Mouse (Mus musculus) bone marrow, adult 2 months (tissue): ENCODE results near the gene Ubxn6. TPM values are rescaled to one million over a fixed set of nuclear protein-coding genes. Genes with fewer than 3 reads are reported as not detected.

Source experiments
- H3K27ac ChIP-seq: fragments of 200-500 bp; 2 replicates; pipeline ENCODE4 v1.5.1; 2012; ENCODE audit warnings: low read depth, mild to moderate bottlenecking, control low read depth, inconsistent platforms, low read length; ENCODE audit not compliant: control insufficient read depth, poor library complexity, insufficient read depth
- H3K4me1 ChIP-seq: fragments of 200-500 bp; 2 replicates; pipeline ENCODE4 v1.6.1; 2011; ENCODE audit warnings: low read length; ENCODE audit not compliant: control insufficient read depth, insufficient read depth
- H3K4me3 ChIP-seq: fragments of 200-500 bp; replicated peaks from 2 replicates; pipeline ENCODE3; 2011; ENCODE audit warnings: mild to moderate bottlenecking, low read depth, low read length, control low read depth; ENCODE audit not compliant: control insufficient read depth
- CTCF ChIP-seq: fragments of 200-500 bp; IDR thresholded peaks from 2 replicates; pipeline ENCODE4 v1.5.1; 2011; ENCODE audit warnings: low read length, control low read depth; ENCODE audit not compliant: control insufficient read depth, insufficient read depth
- POLR2A ChIP-seq: fragments of 200-500 bp; IDR thresholded peaks from 2 replicates; pipeline ENCODE4 v1.6.1; 2011; ENCODE audit warnings: low read depth, mild to moderate bottlenecking, control low read depth, low read length, borderline replicate concordance; ENCODE audit not compliant: control insufficient read depth
- WGBS: fragments of 180-500 bp; shearing (Covaris S2); methylation state at CpG from one replicate; pipeline ENCODE4 v1.1.7; 2018; 5-methylcytosine and 5-hydroxymethylcytosine counted together
- polyA plus RNA-seq: library from polyadenylated mRNA; stranded (reverse); fragments of >200 nt; gene quantifications from 2 replicates; pipeline ENCODE4 v1.2.4, GENCODE M21; 2011; ENCODE audit warnings: low replicate concordance; ENCODE audit not compliant: missing spikeins, insufficient read depth, insufficient read length

Gene Ubxn6
- polyA plus RNA-seq, 1 experiment = 41.7 TPM

- under 1% methylated on average over 74 of the region's 74 CpGs for WGBS
- peak within 1 kb of the TSS; percentile 98 for H3K27ac ChIP-seq
- peak; percentile 99 for TF ChIP-seq CTCF
- peak; percentile 88; the same call in 1 of the 2 replicates for TF ChIP-seq POLR2A
- peaks cover 7% of the 10 kb centered on the region for H3K4me1 ChIP-seq
- peak within 1 kb of the TSS; percentile 96 for H3K4me3 ChIP-seq
Observed at GRCm38 (mm10) chr17:56036176-56036900, 38.5 kb downstream of the Ubxn6 start, which contains the start of gene Sh3gl1. TSS of gene Sh3gl1 (minus strand) at chr17:56036635.

GRCm38 (mm10) chr17:56035216-56035615 is 39.6 kb downstream of the Ubxn6 start:
- TF ChIP-seq POLR2A = no peak
- no peak for TF ChIP-seq CTCF
- Histone ChIP-seq H3K4me1 (peaks cover 9% of the 10 kb centered on the region), H3K27ac (no peak overlapping the region), H3K4me3 (no peak overlapping the region)
- 56% methylated on average over 4 of the region's 4 CpGs for WGBS

- WGBS = 65% methylated on average over 6 of the region's 6 CpGs
- H3K4me1 ChIP-seq = peaks cover 9% of the 10 kb centered on the region
- peak overlapping the region; percentile 6 for H3K4me3 ChIP-seq
- TF ChIP-seq CTCF = no peak
- no peak for TF ChIP-seq POLR2A
- 0 out of 2 replicates have a peak overlapping the region, but pooled peaks have one; percentile 5 for H3K27ac ChIP-seq
Observed at GRCm38 (mm10) chr17:56034726-56035100, 40.1 kb downstream of the Ubxn6 start.

GRCm38 (mm10) chr17:56034040-56034725 is 40.6 kb downstream of the Ubxn6 start:
- TF ChIP-seq CTCF = no peak
- no peak for TF ChIP-seq POLR2A
- 61% methylated on average over 7 of the region's 7 CpGs for WGBS
- Histone ChIP-seq H3K27ac (0 out of 2 replicates have a peak overlapping the region, but pooled peaks have one; percentile 5), H3K4me1 (peaks cover 9% of the 10 kb centered on the region), H3K4me3 (no peak overlapping the region)

- TF ChIP-seq POLR2A (no peak), CTCF (no peak)
- Histone ChIP-seq H3K4me3 (no peak overlapping the region), H3K4me1 (peaks cover 9% of the 10 kb centered on the region), H3K27ac (no peak overlapping the region)
- 16% methylated on average over 7 of the region's 7 CpGs for WGBS
Observed at GRCm38 (mm10) chr17:56032831-56033230, 42.0 kb downstream of the Ubxn6 start.

GRCm38 (mm10) chr17:56032127-56032733 is 42.6 kb downstream of the Ubxn6 start:
- TF ChIP-seq POLR2A = no peak
- no peak for TF ChIP-seq CTCF
- Histone ChIP-seq H3K27ac (0 out of 2 replicates have a peak overlapping the region, but pooled peaks have one; percentile 10), H3K4me1 (peaks cover 9% of the 10 kb centered on the region), H3K4me3 (no peak overlapping the region)
- WGBS = 54% methylated on average over 6 of the region's 6 CpGs

- TF ChIP-seq CTCF = no peak
- no peak for TF ChIP-seq POLR2A
- H3K4me1 ChIP-seq = peaks cover 9% of the 10 kb centered on the region
- H3K27ac ChIP-seq = no peak overlapping the region
- 74% methylated on average over 7 of the region's 7 CpGs for WGBS
- no peak overlapping the region for H3K4me3 ChIP-seq
Observed at GRCm38 (mm10) chr17:56031431-56031830, 43.4 kb downstream of the Ubxn6 start.

- peak overlapping the region; percentile 15; the same call in 1 of the 2 replicates for H3K27ac ChIP-seq
- H3K4me3 ChIP-seq = no peak overlapping the region
- WGBS = 4% methylated on average over 5 of the region's 5 CpGs
- TF ChIP-seq CTCF (0 out of 2 replicates have a peak, but pooled peaks have one; percentile 18), POLR2A (no peak)
- H3K4me1 ChIP-seq = peaks cover 9% of the 10 kb centered on the region
Observed at GRCm38 (mm10) chr17:56030919-56031318, 43.9 kb downstream of the Ubxn6 start.
